Mouse (Mus musculus) limb, embryonic 14.5 days (tissue): Measurements from ENCODE around the gene Brap. TPM values are rescaled to one million over a fixed set of nuclear protein-coding genes. Genes with fewer than 3 reads are reported as not detected.
A peak's percentile ranks its signal among the peaks of the same experiment; 100 is the strongest.

Experiments used
- ATAC-seq: fragments of 200-750 bp; cut with Nextera tagmentation; 2 replicates; pipeline ENCODE4 v1.8.0; 2017; ENCODE audit warnings: low read depth, moderate number of reproducible peaks, moderate TSS enrichment; ENCODE audit not compliant: low FRiP score
- DNase-seq: peaks from one replicate; pipeline ENCODE4 v3.0.0-alpha.2; 2015; ENCODE audit warnings: low spot score
- H3K27ac ChIP-seq: fragments of 300-500 bp; sonication (generic); replicated peaks from 2 replicates; pipeline ENCODE4 v1.5.1; 2014; ENCODE audit warnings: low read depth, mild to moderate bottlenecking, low read length, moderate library complexity, mixed read lengths
- H3K27me3 ChIP-seq: fragments of 300-500 bp; sonication (generic); 2 replicates; pipeline ENCODE4 v1.6.1; 2014; ENCODE audit warnings: low read length, mixed read lengths; ENCODE audit not compliant: control insufficient read depth, insufficient read depth
- H3K36me3 ChIP-seq: fragments of 300-500 bp; sonication (generic); 2 replicates; pipeline ENCODE4 v1.6.1; 2014; ENCODE audit warnings: mild to moderate bottlenecking, low read length, moderate library complexity, mixed read lengths; ENCODE audit not compliant: control insufficient read depth, insufficient read depth
- H3K4me1 ChIP-seq: fragments of 300-500 bp; sonication (generic); 2 replicates; pipeline ENCODE4 v1.6.1; 2014; ENCODE audit warnings: antibody characterized with exemption, low read length, mixed read lengths; ENCODE audit not compliant: control insufficient read depth, insufficient read depth
- H3K4me2 ChIP-seq: fragments of 300-500 bp; sonication (generic); replicated peaks from 2 replicates; pipeline ENCODE4 v1.6.1; 2014; ENCODE audit warnings: low read depth, mild to moderate bottlenecking, low read length, moderate library complexity; ENCODE audit not compliant: severe bottlenecking
- H3K4me3 ChIP-seq: fragments of 300-500 bp; sonication (generic); replicated peaks from 2 replicates; pipeline ENCODE4 v1.5.1; 2014; ENCODE audit warnings: low read length
- H3K9ac ChIP-seq: fragments of 300-500 bp; sonication (generic); 2 replicates; pipeline ENCODE4 v1.6.1; 2014; ENCODE audit warnings: mild to moderate bottlenecking, low read depth, low read length, moderate library complexity; ENCODE audit not compliant: severe bottlenecking
- H3K9me3 ChIP-seq: fragments of 300-500 bp; sonication (generic); 2 replicates; pipeline ENCODE4 v1.6.1; 2016; ENCODE audit warnings: low read length; ENCODE audit not compliant: control insufficient read depth
- POLR2A ChIP-seq: fragments of 200-500 bp; IDR thresholded peaks from 2 replicates; pipeline ENCODE4 v1.8.0; 2012; ENCODE audit warnings: inconsistent platforms, mild to moderate bottlenecking, moderate library complexity, borderline replicate concordance; ENCODE audit not compliant: insufficient read depth, insufficient read length; ENCODE audit errors: extremely low read depth
- WGBS: fragments of 180-500 bp; shearing (Covaris S2); extraction: QIAGEN DNeasy Blood & Tissue Kit; methylation state at CpG from one replicate; pipeline ENCODE4 v1.1.7; 2014; 5-methylcytosine and 5-hydroxymethylcytosine counted together
- polyA plus RNA-seq, 2 experiments: library from polyadenylated mRNA; depleted of rRNA in 1 of 2; stranded (reverse) in 1 of 2; unstranded in 1 of 2; fragments of >200 nt; fragmentation: Nextera tagmentation in 1 of 2; extraction: Ambion mirVana in 1 of 2; gene quantifications; 2 replicates each; pipeline versions ENCODE4 v1.2.1 to v1.2.3; 2012 to 2014

Brap gene
- polyA plus RNA-seq, 2 experiments: 28.2 to 44.6 TPM

DNA sequence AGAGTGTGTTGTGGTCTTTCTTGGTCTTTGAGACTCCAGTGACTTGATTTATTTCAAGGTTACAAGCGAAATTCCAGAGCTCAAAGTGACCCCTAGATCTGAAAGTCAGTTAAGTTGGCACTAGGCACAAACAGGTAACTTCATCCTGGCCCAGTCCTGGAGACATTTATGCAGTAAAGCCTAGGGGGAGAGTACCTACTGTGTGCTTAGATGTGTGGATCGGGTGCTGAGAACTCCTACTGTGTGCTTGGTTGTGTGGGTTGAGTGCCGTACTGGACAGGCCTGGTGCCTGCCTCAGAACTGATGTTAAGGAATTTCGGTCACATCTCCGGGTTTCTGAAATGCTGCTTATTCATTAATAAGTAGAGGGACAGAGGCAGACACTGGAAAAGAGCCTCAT lies 1.1 kb downstream of the Brap start:
- ATAC-seq (no peak), DNase-seq (no peak)
- Histone ChIP-seq H3K9me3 (no peaks in the 10 kb centered on the region), H3K27me3 (no peaks in the 10 kb centered on the region), H3K4me2 (peak overlapping the region; percentile 91), H3K9ac (peak overlapping the region; percentile 84), H3K4me1 (peaks cover 12% of the 10 kb centered on the region), H3K4me3 (peak overlapping the region; percentile 93), H3K36me3 (peaks cover 44% of the 10 kb centered on the region), H3K27ac (no peak overlapping the region)
- 81% methylated on average over 5 of the region's 5 CpGs for WGBS
- no peak for TF ChIP-seq POLR2A

- no peak overlapping the region for H3K27ac ChIP-seq
- peaks cover 57% of the 10 kb centered on the region for H3K36me3 ChIP-seq
- TF ChIP-seq POLR2A: no peak
- H3K9ac ChIP-seq: no peak overlapping the region
- 90% methylated on average over 8 of the region's 8 CpGs for WGBS
- peaks cover 12% of the 10 kb centered on the region for H3K4me1 ChIP-seq
- DNase-seq (no peak), ATAC-seq (no peak)
- no peaks in the 10 kb centered on the region for H3K9me3 ChIP-seq
- H3K4me3 ChIP-seq: no peak overlapping the region
- H3K4me2 ChIP-seq: no peak overlapping the region
- no peaks in the 10 kb centered on the region for H3K27me3 ChIP-seq
Measured at GRCm38 (mm10) chr5:121663456-121663855, 3.1 kb downstream of the Brap start.

DNA sequence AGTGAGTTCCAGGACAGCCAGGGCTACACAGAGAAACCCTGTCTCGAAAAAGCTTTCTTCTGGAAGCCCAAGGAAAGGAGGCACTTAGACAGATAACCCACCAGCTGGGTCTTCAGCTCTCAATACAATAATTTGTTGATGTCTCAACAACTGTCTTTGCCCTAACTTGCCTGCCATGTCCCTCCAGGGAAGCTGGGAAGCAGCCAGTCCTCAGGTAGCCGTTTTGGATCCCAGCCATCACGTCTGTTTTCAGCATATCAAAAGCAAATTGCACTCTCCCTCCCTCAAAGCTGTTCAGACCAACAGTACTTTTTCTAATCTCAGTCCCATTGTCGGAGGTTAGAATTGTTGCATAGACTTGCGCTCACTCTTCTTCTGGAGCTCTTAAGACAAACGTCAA lies 3.7 kb downstream of the Brap start:
- no peaks in the 10 kb centered on the region for H3K27me3 ChIP-seq
- H3K9me3 ChIP-seq: no peaks in the 10 kb centered on the region
- no peak for ATAC-seq
- peaks cover 12% of the 10 kb centered on the region for H3K4me1 ChIP-seq
- no peak overlapping the region for H3K4me2 ChIP-seq
- peak; percentile 44 for DNase-seq
- H3K4me3 ChIP-seq: no peak overlapping the region
- TF ChIP-seq POLR2A: no peak
- H3K27ac ChIP-seq: no peak overlapping the region
- no peak overlapping the region for H3K9ac ChIP-seq
- peaks cover 57% of the 10 kb centered on the region for H3K36me3 ChIP-seq
- 80% methylated on average over 6 of the region's 6 CpGs for WGBS

- Histone ChIP-seq H3K36me3 (peaks cover 57% of the 10 kb centered on the region), H3K27ac (no peak overlapping the region), H3K4me2 (no peak overlapping the region), H3K27me3 (no peaks in the 10 kb centered on the region), H3K4me3 (no peak overlapping the region), H3K9ac (no peak overlapping the region), H3K4me1 (peaks cover 6% of the 10 kb centered on the region; the same call in 1 of the 2 replicates), H3K9me3 (no peaks in the 10 kb centered on the region)
- ATAC-seq: no peak
- DNase-seq: no peak
- 95% methylated on average over 9 of the region's 9 CpGs for WGBS
- TF ChIP-seq POLR2A: no peak
Measured at GRCm38 (mm10) chr5:121664971-121665370, 4.6 kb downstream of the Brap start.

- Histone ChIP-seq H3K4me3 (no peak overlapping the region), H3K36me3 (peaks cover 71% of the 10 kb centered on the region), H3K27ac (no peak overlapping the region), H3K9ac (no peak overlapping the region), H3K27me3 (no peaks in the 10 kb centered on the region), H3K4me1 (no peaks in the 10 kb centered on the region), H3K9me3 (no peaks in the 10 kb centered on the region), H3K4me2 (no peak overlapping the region)
- WGBS: 85% methylated on average over 4 of the region's 4 CpGs
- no peak for TF ChIP-seq POLR2A
- DNase-seq (no peak), ATAC-seq (no peak)
Measured at GRCm38 (mm10) chr5:121667067-121667466, 6.7 kb downstream of the Brap start.

DNA sequence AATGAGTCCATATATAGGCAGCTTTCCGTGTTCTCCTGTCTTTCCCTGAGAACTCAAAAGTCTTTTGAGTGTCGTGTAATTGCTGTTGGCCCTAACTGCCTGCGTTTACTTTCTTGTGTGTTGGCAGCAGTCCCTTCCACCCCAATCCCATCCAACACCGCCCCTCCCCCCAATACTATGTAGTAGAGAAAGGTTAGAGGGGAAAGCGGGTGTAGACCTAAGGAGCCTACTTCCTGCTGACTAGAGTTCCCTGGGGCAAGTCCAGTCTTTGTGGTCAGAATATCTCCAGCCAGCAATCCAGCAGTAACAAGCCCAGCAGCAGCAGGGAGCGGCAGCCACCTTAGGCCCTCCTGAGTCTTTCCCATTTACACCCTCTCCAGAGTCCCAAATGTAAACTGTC lies 8.0 kb downstream of the Brap start:
- no peak overlapping the region for H3K4me3 ChIP-seq
- WGBS: 67% methylated on average over 6 of the region's 6 CpGs
- H3K36me3 ChIP-seq: peaks cover 64% of the 10 kb centered on the region
- H3K27ac ChIP-seq: no peak overlapping the region
- ATAC-seq: no peak
- no peak for DNase-seq
- no peaks in the 10 kb centered on the region for H3K27me3 ChIP-seq
- no peak overlapping the region for H3K4me2 ChIP-seq
- TF ChIP-seq POLR2A: no peak
- H3K9me3 ChIP-seq: no peaks in the 10 kb centered on the region
- no peak overlapping the region for H3K9ac ChIP-seq
- no peaks in the 10 kb centered on the region for H3K4me1 ChIP-seq
